Mouse (Mus musculus) ovary, adult 18-20 months (tissue): ENCODE measurements around the gene Misp.

ENCODE experiments used
- DNase-seq: peaks from one replicate; pipeline ENCODE4 v3.0.0; 2022; ENCODE audit warnings: low spot score, mixed read lengths

The Misp gene

DNA sequence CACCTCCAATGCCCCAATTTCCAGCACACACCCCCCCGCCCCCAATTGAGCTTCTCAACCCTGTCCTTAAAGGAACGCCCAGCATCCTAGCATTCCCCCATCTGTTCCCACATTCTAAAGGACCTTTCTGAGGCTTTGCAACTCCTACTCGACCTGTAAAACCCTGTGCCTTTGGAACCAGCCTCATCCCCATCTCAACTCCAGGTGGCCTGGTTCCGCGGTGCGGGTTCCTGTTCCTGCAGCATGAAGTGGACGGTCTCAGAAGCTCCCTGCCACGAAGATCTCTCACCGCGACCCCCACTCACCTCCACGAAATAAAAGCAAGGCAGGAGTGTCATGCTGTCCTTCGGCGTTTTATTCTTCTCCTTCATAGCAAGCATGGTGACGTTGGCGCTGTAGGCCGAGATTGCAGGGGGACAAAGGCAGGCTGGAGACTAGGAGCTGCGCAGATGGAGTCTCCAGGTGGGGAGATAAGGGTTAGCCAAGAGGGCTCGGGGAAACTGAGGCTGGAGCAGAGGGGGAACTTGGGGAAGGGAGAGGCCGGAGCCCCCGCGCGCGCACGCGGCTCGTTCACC is 53.0 kb downstream of the Misp start:
- DNase-seq = no peak

DNA sequence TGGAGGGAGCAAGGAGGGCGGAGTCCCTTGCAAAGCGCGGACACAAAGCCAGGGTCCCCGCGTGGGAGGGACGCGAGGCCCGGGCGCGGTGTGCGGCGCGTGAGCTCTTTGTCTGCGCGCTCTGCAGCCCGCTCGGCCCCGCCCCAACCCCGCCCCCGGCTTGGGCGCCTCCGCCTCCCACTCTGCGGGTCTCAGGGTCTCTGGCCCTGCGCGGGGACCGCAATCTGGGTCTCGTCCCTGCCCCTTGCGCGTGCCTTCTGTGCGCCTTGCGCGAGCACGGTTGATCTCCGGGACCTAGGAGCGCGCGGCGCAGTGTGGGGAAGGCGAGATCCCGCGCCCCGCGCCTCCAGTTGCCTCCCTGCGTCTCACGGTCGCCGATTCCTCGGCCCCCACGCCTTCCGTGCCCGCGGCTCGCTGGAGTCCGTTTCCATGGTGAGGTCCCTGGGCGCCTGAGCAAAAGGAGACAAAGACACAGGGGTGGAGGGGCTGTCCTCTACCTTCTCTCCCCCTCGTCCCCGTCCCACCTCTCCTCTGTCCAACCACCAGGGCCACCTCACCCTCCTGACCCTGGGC is 53.6 kb downstream of the Misp start, which contains the start of the genes Prtn3 and Plppr3:
Gene Prtn3 (plus strand): TSS at position 187 of the 573 bp plus-strand sequence.
Gene Plppr3 (minus strand): TSS at position 345 of the 573 bp plus-strand sequence.
- DNase-seq = no peak

DNA sequence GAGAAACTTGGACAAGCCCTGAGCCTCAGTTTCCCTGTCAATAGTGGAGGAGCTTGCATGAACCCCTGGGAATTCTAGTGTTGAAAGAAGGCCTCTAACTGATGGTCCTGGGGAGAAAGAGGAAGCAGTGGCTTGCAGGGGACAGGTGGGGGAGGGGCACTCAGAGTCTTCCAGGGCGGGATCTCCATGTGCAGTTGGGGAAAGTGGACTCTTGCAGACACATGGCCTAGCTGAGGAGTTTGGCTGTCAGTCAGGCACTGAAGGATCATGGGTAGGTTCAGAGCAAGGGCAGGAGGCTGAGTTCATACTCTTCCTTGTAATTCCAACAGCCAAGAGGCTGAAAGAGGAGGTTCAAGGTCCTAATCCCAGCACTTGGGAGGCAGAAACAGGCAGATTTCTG is 56.4 kb downstream of the Misp start:
- DNase-seq = no peak

DNA sequence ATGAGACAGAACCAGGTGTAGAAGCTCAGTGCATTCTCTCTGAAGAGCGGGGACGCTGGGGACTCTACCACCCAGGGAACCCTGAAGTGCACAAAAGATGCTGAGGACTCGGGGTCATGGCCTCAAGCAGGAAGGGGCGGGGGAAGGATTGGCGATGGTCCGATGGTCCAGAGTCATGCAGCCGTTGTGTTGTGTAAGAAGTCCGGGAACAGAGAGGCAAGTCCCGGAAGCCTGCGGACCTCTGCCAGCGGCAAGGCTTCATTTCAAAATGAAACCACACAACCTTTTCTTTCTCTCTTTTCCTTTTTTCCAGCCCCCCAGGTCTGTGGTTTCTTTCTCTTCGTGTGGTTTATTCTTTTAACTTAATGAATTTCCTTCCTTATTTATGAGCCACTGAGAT is 57.0 kb downstream of the Misp start:
- DNase-seq = no peak

DNA sequence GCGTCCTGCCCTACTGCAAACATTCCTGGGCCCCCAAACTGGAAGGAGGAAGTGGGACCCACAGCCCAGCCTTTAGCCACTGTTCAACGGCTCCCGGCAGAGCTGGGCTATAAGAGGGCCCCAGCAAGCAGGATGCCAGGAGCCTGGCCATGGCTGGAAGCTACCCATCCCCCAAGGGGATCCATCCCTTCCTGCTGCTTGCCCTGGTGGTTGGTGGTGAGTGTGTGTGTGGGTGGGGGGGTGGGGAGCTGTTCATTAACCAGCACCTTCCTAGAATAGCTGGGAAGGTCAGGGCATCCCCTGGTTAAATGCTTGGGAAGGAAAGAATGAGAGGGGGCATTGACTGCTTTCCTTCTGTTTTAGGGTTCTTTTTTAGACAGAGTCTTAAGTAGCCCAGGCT is 58.7 kb downstream of the Misp start:
- no peak for DNase-seq
